Mouse (Mus musculus) stomach, embryonic 15.5 days (tissue): ENCODE results near the gene Sfxn5. TPM values are rescaled to one million over a fixed set of nuclear protein-coding genes. Genes with fewer than 3 reads are reported as not detected.

Source experiments
- ATAC-seq: fragments of 200-750 bp; cut with Nextera tagmentation; 2 replicates; pipeline ENCODE4 v1.8.0; 2017; ENCODE audit warnings: low read depth, moderate number of reproducible peaks, moderate TSS enrichment; ENCODE audit not compliant: insufficient read depth, low FRiP score
- H3K27ac ChIP-seq: fragments of 300-500 bp; sonication (generic); 2 replicates; pipeline ENCODE4 v1.5.1; 2015; ENCODE audit warnings: mild to moderate bottlenecking, inconsistent platforms
- H3K27me3 ChIP-seq: fragments of 300-500 bp; sonication (generic); replicated peaks from 2 replicates; pipeline ENCODE4 v1.6.1; 2015; ENCODE audit warnings: inconsistent platforms
- H3K36me3 ChIP-seq: fragments of 300-500 bp; sonication (generic); 2 replicates; pipeline ENCODE4 v1.6.1; 2015; ENCODE audit warnings: inconsistent platforms
- H3K4me1 ChIP-seq: fragments of 300-500 bp; sonication (generic); 2 replicates; pipeline ENCODE4 v1.6.1; 2015; ENCODE audit warnings: inconsistent platforms
- H3K4me2 ChIP-seq: fragments of 300-500 bp; sonication (generic); 2 replicates; pipeline ENCODE4 v1.6.1; 2015; ENCODE audit warnings: mild to moderate bottlenecking, inconsistent platforms
- H3K4me3 ChIP-seq: fragments of 300-500 bp; sonication (generic); replicated peaks from 2 replicates; pipeline ENCODE4 v1.5.1; 2015; ENCODE audit warnings: inconsistent platforms
- H3K9ac ChIP-seq: fragments of 300-500 bp; sonication (generic); 2 replicates; pipeline ENCODE4 v1.6.1; 2015; ENCODE audit warnings: inconsistent platforms
- H3K9me3 ChIP-seq: fragments of 300-500 bp; sonication (generic); 2 replicates; pipeline ENCODE4 v1.6.1; 2016; ENCODE audit warnings: inconsistent platforms
- WGBS: fragments of 180-500 bp; shearing (Covaris S2); methylation state at CpG from one replicate; pipeline ENCODE4 v1.1.7; 2015; 5-methylcytosine and 5-hydroxymethylcytosine counted together
- polyA plus RNA-seq: library from polyadenylated mRNA; unstranded; fragments of >200 nt; fragmentation: Nextera tagmentation; extraction: Ambion mirVana; gene quantifications from 2 replicates; pipeline ENCODE4 v1.2.1, GENCODE M21; 2015

Sfxn5 gene
- polyA plus RNA-seq, 1 experiment from 2014 or later: 11.5 TPM

DNA sequence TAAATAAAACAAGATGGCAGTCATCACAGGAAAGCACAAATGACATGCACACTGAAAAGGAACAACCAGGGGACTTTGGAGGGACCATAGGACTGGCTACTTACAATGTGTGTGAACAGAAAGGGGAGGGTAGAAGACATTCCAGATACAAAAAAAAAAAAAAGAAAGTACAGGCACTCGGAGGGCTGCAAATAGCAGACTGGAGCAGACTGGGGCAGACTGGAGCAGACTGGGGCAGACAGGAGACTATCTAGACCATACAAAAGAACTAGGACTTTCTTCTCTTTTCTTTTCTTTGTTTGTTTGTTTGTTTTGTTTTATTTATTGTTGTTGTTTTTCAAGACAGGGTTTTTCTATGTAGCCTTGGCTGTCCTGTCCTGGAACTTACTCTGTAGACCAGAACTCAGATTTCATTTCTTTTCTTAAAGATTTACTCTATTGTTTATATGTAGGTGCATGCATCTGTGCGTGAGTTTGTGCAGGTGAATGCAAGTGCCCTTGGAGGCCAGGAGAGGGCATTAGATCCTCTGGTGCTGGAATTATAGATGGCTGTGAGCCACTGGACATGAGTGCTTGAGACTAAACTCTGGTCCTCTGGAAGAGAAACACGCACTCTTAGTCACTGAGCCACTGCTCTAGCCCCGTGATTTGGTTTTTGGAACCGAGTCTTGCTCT lies 30.1 kb upstream of the Sfxn5 start:
- peaks cover 11% of the 10 kb centered on the region; the same call in 1 of the 2 replicates for H3K4me1 ChIP-seq
- no peak overlapping the region for H3K4me3 ChIP-seq
- H3K27me3 ChIP-seq: no peaks in the 10 kb centered on the region
- H3K9me3 ChIP-seq: no peaks in the 10 kb centered on the region
- no peak overlapping the region for H3K4me2 ChIP-seq
- no peak for ATAC-seq
- no peak overlapping the region for H3K9ac ChIP-seq
- no peak overlapping the region; the same call in 1 of the 2 replicates for H3K27ac ChIP-seq
- no peaks in the 10 kb centered on the region for H3K36me3 ChIP-seq
- WGBS: 88% methylated on average over 5 of the region's 5 CpGs

DNA sequence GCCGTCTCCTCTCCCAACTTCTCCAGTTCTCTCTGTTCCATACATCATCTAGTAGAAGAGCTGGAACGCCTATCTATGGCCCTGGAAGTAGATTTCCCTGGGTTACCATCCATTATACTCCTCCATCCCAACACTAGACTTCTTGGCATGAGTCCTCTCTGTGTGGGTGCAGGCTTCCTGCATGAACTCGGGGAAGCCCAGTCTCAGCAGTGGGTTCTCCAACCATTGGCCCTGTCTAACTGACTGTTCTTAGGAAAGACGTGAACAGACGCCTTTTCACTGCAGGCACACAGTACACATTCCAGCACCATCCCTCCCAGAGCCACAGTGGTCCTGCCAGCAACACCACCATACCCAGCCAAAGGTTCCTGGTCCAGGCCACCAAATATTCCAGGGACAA lies 29.4 kb upstream of the Sfxn5 start:
- Histone ChIP-seq H3K4me1 (peaks cover 11% of the 10 kb centered on the region; the same call in 1 of the 2 replicates), H3K9me3 (no peaks in the 10 kb centered on the region), H3K4me2 (no peak overlapping the region), H3K27ac (no peak overlapping the region), H3K9ac (no peak overlapping the region), H3K4me3 (no peak overlapping the region), H3K36me3 (no peaks in the 10 kb centered on the region), H3K27me3 (no peaks in the 10 kb centered on the region)
- WGBS: 73% methylated on average over 5 of the region's 5 CpGs
- no peak for ATAC-seq

DNA sequence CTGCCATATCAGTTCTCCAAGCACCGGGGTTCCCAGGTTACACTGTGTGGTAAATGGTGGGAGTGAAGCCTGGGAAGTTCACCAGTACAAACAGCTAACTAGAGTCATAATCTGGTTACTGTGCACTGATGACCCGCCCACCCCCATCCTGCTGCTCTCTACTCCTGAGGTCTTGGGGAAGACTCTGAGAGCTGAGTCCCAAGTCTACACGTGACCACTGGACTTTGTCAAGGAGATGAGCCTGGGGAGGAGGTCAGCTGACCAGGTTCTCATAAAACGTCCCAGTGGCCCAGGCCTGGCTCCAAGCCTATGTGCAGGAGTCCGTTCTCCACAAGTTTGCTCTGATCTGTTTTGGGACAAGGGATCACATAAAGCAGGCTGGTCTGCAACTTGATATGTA lies 27.1 kb upstream of the Sfxn5 start:
- 76% methylated on average over 5 of the region's 5 CpGs for WGBS
- Histone ChIP-seq H3K9ac (no peak overlapping the region), H3K4me1 (no peaks in the 10 kb centered on the region), H3K36me3 (no peaks in the 10 kb centered on the region), H3K4me2 (no peak overlapping the region), H3K27me3 (no peaks in the 10 kb centered on the region), H3K4me3 (no peak overlapping the region), H3K9me3 (no peaks in the 10 kb centered on the region), H3K27ac (no peak overlapping the region)
- ATAC-seq: no peak; the same call in 1 of the 2 replicates

DNA sequence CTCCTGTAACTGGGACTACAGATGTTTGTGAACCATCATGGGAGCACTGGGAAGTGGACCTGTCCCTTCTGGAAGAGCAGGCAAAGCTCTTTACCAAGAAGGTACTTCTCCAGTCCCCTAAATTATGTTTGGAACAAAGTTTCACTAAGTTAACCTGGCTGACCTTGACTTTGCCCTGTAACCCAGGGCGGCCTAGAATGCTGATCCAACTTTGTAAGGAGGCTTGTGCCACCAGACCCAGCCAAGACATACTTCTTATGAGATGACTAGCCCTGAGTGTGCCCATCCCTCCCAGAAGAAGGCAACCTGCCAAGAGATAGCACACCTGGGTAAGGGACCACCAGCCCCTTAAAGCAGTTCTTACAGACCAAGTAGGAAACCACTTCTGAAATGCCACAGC lies 25.7 kb upstream of the Sfxn5 start:
- Histone ChIP-seq H3K4me1 (no peaks in the 10 kb centered on the region), H3K27me3 (no peaks in the 10 kb centered on the region), H3K27ac (no peak overlapping the region), H3K4me2 (no peak overlapping the region), H3K9me3 (no peaks in the 10 kb centered on the region), H3K9ac (no peak overlapping the region), H3K36me3 (no peaks in the 10 kb centered on the region), H3K4me3 (no peak overlapping the region)
- no peak for ATAC-seq
- WGBS: 89% methylated on average over 1 of the region's 1 CpGs

GRCm38 (mm10) chr6:85356682-85357465 lies 23.7 kb upstream of the Sfxn5 start:
- Histone ChIP-seq H3K36me3 (no peaks in the 10 kb centered on the region), H3K9me3 (no peaks in the 10 kb centered on the region), H3K9ac (no peak overlapping the region), H3K4me1 (no peaks in the 10 kb centered on the region), H3K27ac (no peak overlapping the region), H3K27me3 (no peaks in the 10 kb centered on the region), H3K4me3 (no peak overlapping the region), H3K4me2 (no peak overlapping the region)
- WGBS: 58% methylated on average over 4 of the region's 4 CpGs
- no peak for ATAC-seq

GRCm38 (mm10) chr6:85355753-85356152 lies 22.5 kb upstream of the Sfxn5 start:
- Histone ChIP-seq H3K9me3 (no peaks in the 10 kb centered on the region), H3K27me3 (no peaks in the 10 kb centered on the region), H3K36me3 (no peaks in the 10 kb centered on the region), H3K4me2 (no peak overlapping the region), H3K4me1 (no peaks in the 10 kb centered on the region), H3K4me3 (no peak overlapping the region), H3K27ac (no peak overlapping the region), H3K9ac (no peak overlapping the region)
- WGBS: 97% methylated on average over 2 of the region's 2 CpGs
- ATAC-seq: no peak

DNA sequence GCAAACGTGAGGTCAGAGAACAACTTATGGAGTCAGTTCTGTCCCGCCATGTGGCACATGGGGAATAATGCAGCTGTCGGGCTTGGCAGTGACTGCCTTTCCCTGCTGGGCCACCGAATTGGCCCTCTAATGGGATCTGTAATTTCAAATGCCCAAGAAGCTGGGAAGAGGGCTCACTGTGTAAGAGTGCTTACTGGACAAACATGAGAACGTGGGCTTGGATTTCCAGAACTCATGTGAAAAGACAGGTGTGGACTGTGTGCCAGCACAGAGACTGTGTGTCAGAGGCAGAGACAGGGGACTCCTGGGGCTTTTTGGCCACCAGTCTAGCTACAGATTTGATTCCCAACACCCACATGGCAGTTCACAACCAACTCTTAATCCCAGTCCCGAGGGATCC lies 21.5 kb upstream of the Sfxn5 start:
- Histone ChIP-seq H3K27ac (no peak overlapping the region), H3K27me3 (no peaks in the 10 kb centered on the region), H3K9ac (no peak overlapping the region), H3K9me3 (no peaks in the 10 kb centered on the region), H3K4me2 (no peak overlapping the region), H3K4me1 (no peaks in the 10 kb centered on the region), H3K36me3 (no peaks in the 10 kb centered on the region), H3K4me3 (no peak overlapping the region)
- WGBS: 77% methylated on average over 6 of the region's 6 CpGs
- ATAC-seq: no peak

GRCm38 (mm10) chr6:85353706-85354105 lies 20.5 kb upstream of the Sfxn5 start:
- WGBS: 62% methylated on average over 3 of the region's 3 CpGs
- Histone ChIP-seq H3K4me2 (no peak overlapping the region), H3K27me3 (no peaks in the 10 kb centered on the region), H3K4me1 (no peaks in the 10 kb centered on the region), H3K27ac (no peak overlapping the region), H3K4me3 (no peak overlapping the region), H3K9me3 (no peaks in the 10 kb centered on the region), H3K9ac (no peak overlapping the region), H3K36me3 (no peaks in the 10 kb centered on the region)
- no peak for ATAC-seq

DNA sequence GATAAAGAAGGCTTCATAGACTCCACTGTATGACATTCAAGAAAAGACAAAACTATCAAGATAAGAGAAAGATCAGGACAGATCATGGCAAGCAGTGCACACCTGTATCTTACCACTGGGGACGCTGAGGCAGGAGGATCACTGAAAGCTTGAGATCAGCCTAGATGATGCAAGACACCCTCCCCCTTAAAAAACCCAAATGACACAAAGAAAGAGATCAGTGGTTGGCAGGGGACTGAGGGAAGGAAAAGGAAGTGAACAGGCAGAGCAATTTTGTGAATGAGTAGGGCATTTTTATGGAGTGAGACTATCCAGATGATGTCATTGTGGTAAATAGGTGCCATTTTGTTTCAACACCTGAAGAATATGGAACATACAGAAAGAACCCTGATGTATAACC lies 16.9 kb upstream of the Sfxn5 start:
- Histone ChIP-seq H3K9ac (no peak overlapping the region), H3K4me2 (no peak overlapping the region), H3K9me3 (no peaks in the 10 kb centered on the region), H3K36me3 (peaks cover 6% of the 10 kb centered on the region; the same call in 1 of the 2 replicates), H3K27ac (no peak overlapping the region), H3K27me3 (no peaks in the 10 kb centered on the region), H3K4me1 (no peaks in the 10 kb centered on the region), H3K4me3 (no peak overlapping the region)
- ATAC-seq: no peak
- WGBS: 91% methylated on average over 1 of the region's 1 CpGs

DNA sequence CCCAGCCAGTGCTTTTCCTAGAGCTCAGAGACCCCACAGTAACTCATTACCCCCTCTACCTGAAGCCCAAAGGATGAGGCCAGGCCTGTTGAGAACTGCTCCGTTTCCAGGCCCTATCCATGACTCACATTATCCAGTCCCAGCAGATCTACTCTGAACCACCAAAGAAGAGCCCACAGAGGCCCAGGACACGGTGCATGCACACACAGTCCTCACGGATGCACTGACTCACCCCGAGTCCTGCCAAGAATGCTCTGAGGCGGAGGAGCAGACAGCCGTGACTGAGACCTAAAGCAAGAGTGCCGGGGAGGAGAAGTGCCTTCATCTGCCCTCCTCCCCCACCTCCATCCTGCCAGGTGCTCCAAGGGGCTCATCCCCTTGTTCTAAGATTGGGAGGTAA lies 16.0 kb upstream of the Sfxn5 start:
- Histone ChIP-seq H3K9ac (no peak overlapping the region), H3K27ac (no peak overlapping the region), H3K9me3 (no peaks in the 10 kb centered on the region), H3K4me1 (no peaks in the 10 kb centered on the region), H3K36me3 (peaks cover 6% of the 10 kb centered on the region; the same call in 1 of the 2 replicates), H3K27me3 (no peaks in the 10 kb centered on the region), H3K4me2 (no peak overlapping the region), H3K4me3 (no peak overlapping the region)
- ATAC-seq: no peak
- 78% methylated on average over 7 of the region's 7 CpGs for WGBS

DNA sequence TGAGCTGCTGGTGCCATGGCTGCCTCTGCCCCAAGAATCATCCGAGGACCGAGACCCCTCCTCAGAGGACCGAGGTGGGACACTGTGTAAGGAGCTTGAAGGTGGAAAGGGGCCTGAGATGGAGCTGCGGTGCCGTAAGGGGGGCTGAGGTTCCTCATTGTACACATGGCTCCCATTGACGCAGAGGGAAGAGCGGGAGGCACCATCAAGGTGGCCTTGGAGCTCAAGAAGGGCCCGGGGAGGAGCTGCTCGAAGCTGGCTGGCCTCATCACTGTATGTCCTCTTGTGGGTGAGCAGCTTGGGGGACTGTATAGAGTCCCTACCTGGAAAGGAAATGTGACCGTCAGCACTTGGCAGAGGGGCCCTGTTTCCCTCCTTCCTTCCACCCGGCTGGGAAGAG lies 14.9 kb upstream of the Sfxn5 start:
- H3K9ac ChIP-seq: no peak overlapping the region
- no peaks in the 10 kb centered on the region for H3K4me1 ChIP-seq
- H3K9me3 ChIP-seq: no peaks in the 10 kb centered on the region
- H3K27ac ChIP-seq: no peak overlapping the region
- peaks cover 6% of the 10 kb centered on the region; the same call in 1 of the 2 replicates for H3K36me3 ChIP-seq
- no peaks in the 10 kb centered on the region for H3K27me3 ChIP-seq
- no peak overlapping the region for H3K4me2 ChIP-seq
- no peak overlapping the region for H3K4me3 ChIP-seq
- WGBS: 82% methylated on average over 11 of the region's 11 CpGs
- ATAC-seq: no peak

DNA sequence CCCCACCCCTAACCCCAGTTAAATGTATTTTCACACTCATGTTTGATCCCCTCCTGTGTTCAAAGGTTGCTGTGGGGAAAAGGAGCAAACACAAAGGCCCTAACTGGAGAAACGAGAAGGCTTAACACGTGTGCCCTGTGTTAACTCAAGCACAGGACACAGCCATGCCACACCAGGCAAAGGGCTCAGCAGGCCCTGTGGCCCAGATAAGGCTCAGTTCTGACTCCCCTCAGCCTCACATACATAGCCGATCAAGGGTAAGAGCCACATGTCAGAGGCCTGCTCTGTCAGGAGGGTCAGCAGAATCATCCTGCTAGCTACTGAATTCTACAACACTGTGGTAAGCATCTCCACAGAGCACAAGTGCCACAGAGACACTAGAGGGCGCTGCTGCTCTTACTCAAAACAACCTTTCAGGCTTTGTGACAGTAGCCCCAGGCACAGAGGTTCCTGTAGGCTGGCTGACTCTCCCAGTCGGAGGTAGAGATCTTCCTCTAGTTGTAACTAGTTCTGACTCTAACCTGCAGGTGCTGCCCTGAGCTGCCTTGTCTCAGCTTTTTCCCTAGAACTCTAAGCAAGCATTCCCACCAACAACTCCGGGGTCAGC lies 12.9 kb upstream of the Sfxn5 start:
- peak; percentile 70 for ATAC-seq
- no peak overlapping the region for H3K9ac ChIP-seq
- H3K9me3 ChIP-seq: no peaks in the 10 kb centered on the region
- peaks cover 6% of the 10 kb centered on the region; the same call in 1 of the 2 replicates for H3K36me3 ChIP-seq
- 40% methylated on average over 6 of the region's 6 CpGs for WGBS
- H3K4me3 ChIP-seq: no peak overlapping the region
- no peak overlapping the region for H3K27ac ChIP-seq
- H3K4me1 ChIP-seq: no peaks in the 10 kb centered on the region
- no peak overlapping the region for H3K4me2 ChIP-seq
- H3K27me3 ChIP-seq: no peaks in the 10 kb centered on the region
